Comparison of ENCODE assay signal across 8 mouse cellular contexts in the genomic region with DNA sequence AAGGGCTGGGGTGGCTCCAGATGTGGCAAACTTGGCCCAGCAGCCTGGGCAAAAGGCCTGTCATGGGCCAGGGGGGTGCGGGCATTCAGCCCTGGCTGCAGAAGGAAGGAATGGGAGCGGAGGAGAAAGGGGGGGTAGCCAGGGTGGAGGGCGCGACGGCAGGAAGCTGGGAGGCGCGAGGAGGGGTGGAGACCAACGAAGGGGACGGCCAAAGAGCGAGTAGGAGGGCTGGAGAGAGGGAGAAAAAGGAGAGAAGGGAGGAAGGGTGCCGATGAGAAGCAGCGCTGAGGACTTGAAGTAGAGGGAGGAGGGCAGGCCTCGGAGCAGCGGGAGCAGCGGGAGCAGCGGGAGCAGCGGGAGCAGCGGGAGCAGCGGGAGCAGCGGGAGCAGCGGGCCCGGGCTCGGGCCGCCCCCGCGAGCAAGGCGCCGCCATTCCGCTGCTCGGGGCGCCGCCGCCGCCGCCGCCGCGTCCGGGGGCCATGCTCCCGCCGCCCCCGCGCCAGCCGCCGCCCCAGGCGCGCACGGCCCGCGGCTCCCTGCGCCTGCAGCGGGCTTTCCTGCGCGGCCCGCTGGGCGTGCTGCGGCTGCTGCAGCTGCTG. TPM values are rescaled to one million over a fixed set of nuclear protein-coding genes. Genes with fewer than 3 reads are reported as not detected.
A peak's percentile ranks its signal among the peaks of the same experiment; 100 is the strongest.
DNase-seq lines count a peak whose midpoint lies in the region; ATAC-seq and TF ChIP-seq lines count a peak whose summit lies in the region.

A gene (plus strand): TSS at position 231 of the 599 bp plus-strand sequence.

- WGBS in embryonic facial prominence, embryonic 10.5 days = under 1% methylated on average over 55 of the region's 57 CpGs
- WGBS in heart, adult 2 months = under 1% methylated on average over 50 of the region's 57 CpGs
- WGBS in liver, embryonic 16.5 days (ENCODE audit: insufficient replicate concordance) = 1% methylated on average over 25 of the region's 57 CpGs
- 1% methylated on average over 31 of the region's 57 CpGs for WGBS in neural tube, embryonic 12.5 days

- peak within 1 kb of the TSS; percentile 97 for H3K9ac ChIP-seq in heart, adult 2 months (ENCODE audit: low read depth, low read length)
- peak within 1 kb of the TSS; percentile 65 for H3K9ac ChIP-seq in liver, embryonic 16.5 days (ENCODE audit: low read depth, low read length)
- H3K9ac ChIP-seq in neural tube, embryonic 12.5 days = peak within 1 kb of the TSS; percentile 71

- intact Hi-C loops in heart, adult 2 months (cut with DNase I) = loop anchor here (5.0 to 10.0 kb wide), 3 partner anchors 55 to 212 kb away; a partner anchor contains a TSS

- H3K9me3 ChIP-seq in embryonic facial prominence, embryonic 10.5 days = no peaks in the 10 kb centered on the region
- no peaks in the 10 kb centered on the region for H3K9me3 ChIP-seq in liver, embryonic 16.5 days (replicated peaks; ENCODE audit: control insufficient read depth, low read length)
- H3K9me3 ChIP-seq in neural tube, embryonic 12.5 days = no peaks in the 10 kb centered on the region

- ATAC-seq in liver, embryonic 16.5 days (ENCODE audit: low read depth) = peak; percentile 51
- 0 out of 2 replicates have a peak, but pooled peaks have one; percentile 22 for ATAC-seq in neural tube, embryonic 12.5 days (ENCODE audit: low FRiP score, low read depth)

- H3K27ac ChIP-seq in embryonic facial prominence, embryonic 10.5 days (replicated peaks) = peak within 1 kb of the TSS; percentile 89
- H3K27ac ChIP-seq in heart, adult 2 months = peak within 1 kb of the TSS; percentile 96
- H3K27ac ChIP-seq in liver, embryonic 16.5 days (ENCODE audit: low read length) = peak within 1 kb of the TSS; percentile 84
- no peak within 1 kb of the TSS for H3K27ac ChIP-seq in neural tube, embryonic 12.5 days

- H3K79me2 ChIP-seq in heart, adult 2 months (replicated peaks; ENCODE audit: control insufficient read depth, insufficient read depth, low read length) = no peaks in the 10 kb centered on the region

- peak; percentile 90 for TF ChIP-seq POLR2A in heart, adult 2 months (IDR thresholded peaks at IDR 0.05; ENCODE audit: insufficient read depth, low read depth, low read length)

- peak within 1 kb of the TSS; percentile 76 for H3K4me3 ChIP-seq in embryonic facial prominence, embryonic 10.5 days
- peak within 1 kb of the TSS; percentile 73 for H3K4me3 ChIP-seq in heart, adult 2 months
- H3K4me3 ChIP-seq in liver, embryonic 16.5 days (ENCODE audit: low read depth, low read length) = peak within 1 kb of the TSS; percentile 66
- H3K4me3 ChIP-seq in neural tube, embryonic 12.5 days = peak within 1 kb of the TSS; percentile 57

- peak; percentile 43 to 58 for DNase-seq in left cerebral cortex, adult 18-20 months (ENCODE audit: low spot score in 2 of 2)
- DNase-seq in left cerebral cortex, adult 11 months (ENCODE audit: low spot score) = no peak
- DNase-seq in embryonic facial prominence, embryonic 10.5 days (ENCODE audit: low spot score) = peak; percentile 80
- DNase-seq in heart, adult 2 months = peak; percentile 86 to 89
- peak; percentile 73 for DNase-seq in kidney, adult 11 months
- peak; percentile 63 for DNase-seq in thymus, postnatal 14 days

- H3K4me1 ChIP-seq in embryonic facial prominence, embryonic 10.5 days = peaks cover 37% of the 10 kb centered on the region
- peaks cover 20% of the 10 kb centered on the region for H3K4me1 ChIP-seq in heart, adult 2 months (ENCODE audit: control insufficient read depth, insufficient read depth, low read length)
- peaks cover 29% of the 10 kb centered on the region for H3K4me1 ChIP-seq in liver, embryonic 16.5 days (ENCODE audit: control insufficient read depth, low read depth, low read length)
- peaks cover 18% of the 10 kb centered on the region for H3K4me1 ChIP-seq in neural tube, embryonic 12.5 days

- H3K4me2 ChIP-seq in liver, embryonic 16.5 days (ENCODE audit: low read depth, low read length) = peak within 1 kb of the TSS; percentile 71
- peak within 1 kb of the TSS; percentile 82 for H3K4me2 ChIP-seq in neural tube, embryonic 12.5 days (replicated peaks)

- no peaks in the 10 kb centered on the region for H3K36me3 ChIP-seq in embryonic facial prominence, embryonic 10.5 days (replicated peaks)
- H3K36me3 ChIP-seq in heart, adult 2 months (ENCODE audit: control insufficient read depth, insufficient read depth, low read length) = no peaks in the 10 kb centered on the region
- no peaks in the 10 kb centered on the region for H3K36me3 ChIP-seq in liver, embryonic 16.5 days (ENCODE audit: control insufficient read depth, insufficient read depth)
- H3K36me3 ChIP-seq in neural tube, embryonic 12.5 days = no peaks in the 10 kb centered on the region

- peaks cover 47% of the 10 kb centered on the region for H3K27me3 ChIP-seq in embryonic facial prominence, embryonic 10.5 days (replicated peaks; ENCODE audit: low read depth, poor library complexity, severe bottlenecking)
- no peaks in the 10 kb centered on the region for H3K27me3 ChIP-seq in heart, adult 2 months (ENCODE audit: control insufficient read depth, insufficient read depth, low read length)
- H3K27me3 ChIP-seq in liver, embryonic 16.5 days (ENCODE audit: control insufficient read depth, insufficient read depth, low read depth, low read length) = peaks cover 36% of the 10 kb centered on the region
- H3K27me3 ChIP-seq in neural tube, embryonic 12.5 days (replicated peaks) = peaks cover 38% of the 10 kb centered on the region

- TF ChIP-seq EP300 in heart, adult 2 months (IDR thresholded peaks at IDR 0.05; ENCODE audit: insufficient read depth, low read depth, low read length) = peak; percentile 20; the same call in 1 of the 2 replicates

- TF ChIP-seq CTCF in heart, adult 2 months (IDR thresholded peaks at IDR 0.05) = no peak

RNA-seq across cellular contexts. Expression of the gene that starts here (rescaled TPM):
- total RNA-seq in left cerebral cortex, adult 18-20 months (2021) = 1 to 10 TPM; 8.3 to 8.6 TPM
- polyA plus RNA-seq in embryonic facial prominence, embryonic 10.5 days (2016; fragmentation: Nextera tagmentation; extraction: Ambion mirVana) = 3.9 and 4.0 TPM in 2 replicates
- 10 to 100 TPM; 21.1 to 21.9 TPM for total RNA-seq in heart, adult 2 months (2021)
- 55.0 and 61.4 TPM in 2 replicates for polyA plus RNA-seq in heart, adult 2 months (2012; rRNA removed)
- 2.0 TPM in 2 replicates for polyA plus RNA-seq in liver, embryonic 16.5 days (2015; fragmentation: Nextera tagmentation; extraction: Ambion mirVana)
- 8.9 and 12.1 TPM in 2 replicates for polyA plus RNA-seq in neural tube, embryonic 12.5 days (2016; fragmentation: Nextera tagmentation; extraction: Ambion mirVana)
